Mouse (Mus musculus) megakaryocyte, embryonic 14.5 days (primary cell): ENCODE results near the gene Prss48. TPM values are rescaled to one million over a fixed set of nuclear protein-coding genes. Genes with fewer than 3 reads are reported as not detected.
A peak's percentile ranks its signal among the peaks of the same experiment; 100 is the strongest.

Experiments
- H3K27me3 ChIP-seq: replicated peaks from 2 replicates; pipeline ENCODE3; 2012; ENCODE audit warnings: inconsistent platforms
- H3K36me3 ChIP-seq: replicated peaks from 2 replicates; pipeline ENCODE3; 2012; ENCODE audit warnings: low read length, inconsistent platforms, mixed read lengths
- H3K4me1 ChIP-seq: 2 replicates; pipeline ENCODE4 v1.6.1; 2012; ENCODE audit warnings: inconsistent platforms
- H3K4me3 ChIP-seq: replicated peaks from 2 replicates; pipeline ENCODE3; 2012; ENCODE audit warnings: moderate library complexity, mild to moderate bottlenecking, inconsistent platforms
- H3K9me3 ChIP-seq: 2 replicates; pipeline ENCODE4 v1.6.1; 2012; ENCODE audit warnings: inconsistent platforms
- FLI1 ChIP-seq: IDR thresholded peaks from 2 replicates; pipeline ENCODE4 v1.6.1; 2012; ENCODE audit warnings: low read length, inconsistent platforms, mixed read lengths
- GATA1 ChIP-seq: IDR thresholded peaks from 3 replicates; pipeline ENCODE4 v1.6.1; 2012; ENCODE audit warnings: mixed read lengths, low read length, inconsistent platforms, borderline replicate concordance
- polyA plus RNA-seq: library from polyadenylated mRNA; stranded (reverse); fragments of >175 nt; gene quantifications from 2 replicates; pipeline ENCODE4 v1.2.3, GENCODE M21; 2012; ENCODE audit warnings: low replicate concordance; ENCODE audit not compliant: insufficient read depth

Gene Prss48
- polyA plus RNA-seq, 1 experiment, result not detected

DNA sequence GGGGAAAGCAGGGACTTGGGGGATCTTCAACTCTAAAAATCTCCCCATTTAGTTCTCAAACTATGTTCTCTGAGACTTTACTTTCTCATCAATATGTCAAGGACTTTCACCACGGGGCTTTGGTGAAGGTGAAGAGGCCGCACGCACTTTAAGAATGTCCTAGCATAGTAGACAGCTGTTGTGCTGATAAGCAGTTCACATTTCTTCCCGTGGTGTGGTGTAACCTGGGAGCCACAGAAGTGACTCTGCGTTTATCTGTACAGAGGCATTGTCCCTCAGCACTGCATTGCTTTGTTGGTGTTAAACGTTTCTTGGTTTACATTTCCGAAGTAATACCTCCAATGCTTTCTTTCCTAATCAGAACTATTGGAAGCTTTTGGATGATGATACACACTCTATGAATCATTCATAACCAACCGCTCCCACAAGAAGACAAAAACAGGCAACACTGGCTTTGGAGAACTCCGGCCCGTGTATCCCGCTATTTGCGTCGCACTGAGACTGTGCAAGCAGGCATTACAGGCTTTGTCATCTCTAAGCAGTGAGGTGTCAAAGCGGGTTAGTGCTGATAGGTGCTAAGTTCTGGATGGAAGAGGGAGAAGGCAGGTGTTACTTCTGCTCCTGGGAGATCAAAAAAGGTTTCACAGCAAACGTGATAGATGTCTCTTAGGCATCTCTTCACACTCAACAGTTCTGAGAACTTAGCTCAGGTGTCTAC lies 26.5 kb upstream of the Prss48 start:
- Histone ChIP-seq H3K36me3 (no peaks in the 10 kb centered on the region), H3K4me3 (no peak overlapping the region)
- no peak for TF ChIP-seq FLI1
- TF ChIP-seq GATA1, result no peak

DNA sequence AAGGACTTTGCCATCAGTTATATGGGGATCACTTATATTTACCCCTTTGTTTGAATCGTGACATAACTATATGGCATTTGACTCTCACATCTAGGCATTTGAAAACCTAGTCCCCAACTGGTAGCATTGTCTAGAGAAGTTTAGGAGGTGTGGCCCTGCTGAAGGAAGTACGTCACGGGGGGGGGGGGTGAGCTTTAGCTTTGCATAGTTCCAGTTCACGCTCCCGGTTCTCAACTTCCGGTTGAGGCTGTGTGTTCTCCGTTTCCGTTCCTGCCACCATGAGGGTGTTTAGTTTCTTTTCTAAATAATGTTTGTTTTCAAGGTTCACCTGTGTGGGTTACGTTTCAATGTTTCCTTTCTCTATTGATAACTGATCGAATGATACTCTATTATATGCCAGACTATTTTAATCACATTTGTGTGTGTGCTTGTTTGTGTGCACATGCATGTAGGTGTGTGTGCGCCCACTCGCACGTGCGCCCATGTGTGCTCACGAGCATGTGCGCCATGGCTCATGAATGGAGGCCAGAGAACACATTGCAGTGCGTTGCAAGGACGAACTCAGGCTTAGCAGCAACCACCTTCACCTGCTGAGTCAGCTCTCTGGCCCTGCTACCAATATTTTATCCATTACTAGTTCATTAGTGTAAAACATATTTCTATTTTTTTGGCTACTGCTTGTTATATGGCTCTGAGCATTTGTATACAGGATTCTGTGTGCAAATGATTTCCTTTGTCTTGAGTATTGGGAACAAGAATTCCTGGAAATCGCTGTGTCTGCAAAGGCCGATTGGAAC lies 23.2 kb upstream of the Prss48 start:
- no peaks in the 10 kb centered on the region for H3K27me3 ChIP-seq
- no peak overlapping the region for H3K4me3 ChIP-seq
- peaks cover 5% of the 10 kb centered on the region; the same call in 1 of the 2 replicates for H3K9me3 ChIP-seq
- H3K36me3 ChIP-seq, result no peaks in the 10 kb centered on the region
- TF ChIP-seq GATA1 (no peak), FLI1 (no peak)
- peaks cover 9% of the 10 kb centered on the region for H3K4me1 ChIP-seq

More for the DNA sequence above, 26.5 kb upstream of the Prss48 start:
- Histone ChIP-seq H3K27me3 (peaks cover 2% of the 10 kb centered on the region), H3K9me3 (peaks cover 5% of the 10 kb centered on the region; the same call in 1 of the 2 replicates), H3K4me1 (no peaks in the 10 kb centered on the region)

DNA sequence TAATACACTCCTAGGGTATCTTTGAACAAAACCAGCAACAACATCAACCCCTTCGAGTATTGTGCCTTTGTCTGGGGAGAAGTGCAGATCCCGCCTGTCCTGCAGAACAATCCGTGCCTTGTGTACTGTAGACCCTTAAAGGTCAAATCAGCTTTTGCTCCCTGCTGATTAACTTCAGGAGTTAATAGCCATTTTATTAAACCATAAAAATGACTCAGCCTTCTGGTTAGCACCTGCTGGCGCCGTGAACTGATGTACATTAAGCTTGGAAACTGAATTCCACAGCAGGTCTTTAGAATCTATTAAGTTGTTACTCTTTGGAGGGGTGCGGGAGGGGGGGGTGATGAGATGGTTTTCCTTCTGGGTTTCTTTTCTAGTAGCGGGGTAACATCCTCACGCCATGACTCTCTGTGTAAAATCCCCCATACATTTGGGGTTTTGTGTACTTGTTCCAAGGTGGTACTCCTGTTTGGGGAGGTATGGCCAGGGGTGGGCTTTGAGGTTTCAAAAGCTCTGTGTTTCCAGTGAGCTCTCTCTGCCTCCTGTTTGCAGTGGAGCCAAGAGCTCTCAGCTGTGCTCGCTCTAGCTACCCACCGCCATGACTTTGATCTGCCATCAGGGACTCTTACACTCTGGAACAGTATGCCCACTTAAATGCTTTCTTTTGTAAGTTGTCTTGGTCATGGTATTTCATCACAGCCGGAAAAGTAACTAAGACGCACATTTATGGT lies 21.9 kb upstream of the Prss48 start:
- TF ChIP-seq FLI1 (no peak), GATA1 (no peak)
- no peaks in the 10 kb centered on the region for H3K36me3 ChIP-seq
- peaks cover 12% of the 10 kb centered on the region for H3K4me1 ChIP-seq
- peaks cover 5% of the 10 kb centered on the region; the same call in 1 of the 2 replicates for H3K9me3 ChIP-seq
- no peaks in the 10 kb centered on the region for H3K27me3 ChIP-seq
- no peak overlapping the region for H3K4me3 ChIP-seq

DNA sequence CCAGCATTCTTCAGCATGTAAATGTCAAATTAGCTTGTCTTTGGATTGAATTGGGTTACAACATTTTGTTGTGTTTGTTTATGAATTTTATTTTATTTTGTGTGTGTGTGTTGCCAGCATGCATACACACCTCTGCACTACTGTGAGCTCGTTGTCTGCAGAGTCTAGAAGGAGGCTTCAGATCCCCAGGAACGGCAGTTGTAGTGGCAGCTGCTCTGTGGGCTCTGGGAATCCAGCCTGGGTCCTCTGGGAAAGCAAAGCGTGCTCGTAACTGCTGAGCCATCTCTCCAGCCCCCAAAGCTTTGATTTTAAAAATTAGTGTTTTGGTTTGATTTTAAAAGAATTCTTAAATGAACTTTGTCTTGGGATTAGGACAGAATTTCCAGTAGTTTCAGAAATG lies 19.4 kb upstream of the Prss48 start:
- Histone ChIP-seq H3K36me3 (no peaks in the 10 kb centered on the region), H3K9me3 (peaks cover 5% of the 10 kb centered on the region; the same call in 1 of the 2 replicates), H3K4me1 (peaks cover 12% of the 10 kb centered on the region), H3K4me3 (no peak overlapping the region), H3K27me3 (no peaks in the 10 kb centered on the region)
- TF ChIP-seq GATA1, result no peak
- no peak for TF ChIP-seq FLI1

DNA sequence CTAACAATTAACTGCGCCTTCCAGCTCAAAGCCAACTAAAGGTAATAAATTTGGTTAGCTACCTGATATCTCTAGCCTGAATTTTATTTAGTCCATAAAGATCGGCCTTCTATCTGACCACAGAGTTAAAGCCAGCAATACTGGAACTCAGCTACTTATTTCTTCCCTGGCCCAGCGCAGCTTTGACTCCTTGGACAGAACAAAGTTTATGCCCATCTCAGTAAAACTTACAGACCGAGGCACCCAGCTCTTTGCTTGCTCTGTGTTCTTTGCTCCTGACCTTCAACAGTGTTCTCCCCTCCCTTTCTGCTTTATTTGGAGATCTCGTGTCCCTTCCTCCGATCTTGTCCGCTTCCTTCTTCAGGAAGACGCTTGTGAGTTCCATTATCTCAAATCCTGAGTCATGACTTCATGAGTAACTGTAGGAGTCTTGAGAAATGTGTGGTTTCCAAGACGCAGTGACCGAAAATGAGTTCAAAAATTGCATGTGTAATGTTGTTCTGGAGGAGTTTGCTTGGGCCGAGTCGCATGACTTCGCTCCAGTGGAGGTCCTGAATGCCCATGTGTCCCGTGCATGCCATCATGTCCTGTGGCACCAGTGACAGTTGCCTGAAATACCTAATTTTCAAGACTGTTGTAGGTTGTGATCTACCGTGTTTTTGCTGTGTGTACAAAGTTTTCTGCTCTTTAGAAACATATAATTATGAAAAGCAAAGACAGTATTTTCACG lies 18.8 kb upstream of the Prss48 start:
- TF ChIP-seq GATA1, result no peak
- TF ChIP-seq FLI1, result no peak
- no peaks in the 10 kb centered on the region for H3K27me3 ChIP-seq
- peak overlapping the region; percentile 11 for H3K4me3 ChIP-seq

DNA sequence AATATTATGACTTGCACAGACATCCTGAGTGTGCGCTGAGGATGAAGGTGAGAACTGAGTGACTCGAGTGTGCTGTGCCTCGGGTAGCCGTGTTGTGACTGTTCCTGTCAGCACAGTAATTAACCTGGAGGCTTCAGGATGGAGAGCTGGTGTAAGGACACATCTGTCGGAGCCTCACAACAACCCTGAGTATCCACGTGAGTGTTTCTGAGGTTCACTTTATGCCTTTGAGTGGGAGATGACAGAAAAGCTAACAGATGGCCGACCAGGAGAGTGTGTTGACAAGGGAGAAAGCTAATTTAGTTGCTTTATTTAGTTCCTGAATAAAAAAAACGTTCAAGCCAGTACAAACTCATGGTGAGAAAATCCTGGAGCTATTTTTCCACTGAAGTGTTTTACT lies 15.2 kb upstream of the Prss48 start:
- H3K4me3 ChIP-seq, result no peak overlapping the region
- no peaks in the 10 kb centered on the region for H3K9me3 ChIP-seq
- no peaks in the 10 kb centered on the region for H3K36me3 ChIP-seq
- no peak for TF ChIP-seq FLI1
- no peak for TF ChIP-seq GATA1
- peaks cover 6% of the 10 kb centered on the region for H3K27me3 ChIP-seq
- H3K4me1 ChIP-seq, result peaks cover 12% of the 10 kb centered on the region

More for the DNA sequence above, 18.8 kb upstream of the Prss48 start:
- H3K9me3 ChIP-seq, result peaks cover 5% of the 10 kb centered on the region; the same call in 1 of the 2 replicates
- no peaks in the 10 kb centered on the region for H3K36me3 ChIP-seq
- H3K4me1 ChIP-seq, result peaks cover 12% of the 10 kb centered on the region

DNA sequence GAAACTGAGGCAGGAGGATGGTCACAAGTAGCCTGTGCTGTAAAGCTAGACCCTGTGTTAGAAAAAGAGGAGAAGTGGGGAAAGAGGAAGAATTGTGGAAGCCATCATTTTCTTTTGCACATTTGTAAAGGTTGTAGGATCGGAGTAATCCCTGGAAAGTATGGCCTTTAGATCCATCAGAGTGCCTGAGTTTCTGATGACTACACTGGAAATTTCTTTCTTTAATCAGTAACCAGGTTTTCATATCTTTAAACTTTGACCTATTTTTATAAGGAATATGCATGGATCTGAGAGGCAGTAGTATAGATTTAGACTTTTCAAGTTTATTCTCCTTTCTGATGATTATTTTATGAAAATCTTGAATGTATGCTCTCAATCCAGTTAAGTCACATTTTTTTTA lies 14.7 kb upstream of the Prss48 start:
- H3K4me3 ChIP-seq, result no peak overlapping the region
- H3K4me1 ChIP-seq, result peaks cover 12% of the 10 kb centered on the region
- no peaks in the 10 kb centered on the region for H3K36me3 ChIP-seq
- TF ChIP-seq FLI1, result no peak
- no peak for TF ChIP-seq GATA1
- H3K9me3 ChIP-seq, result no peaks in the 10 kb centered on the region
- H3K27me3 ChIP-seq, result peaks cover 6% of the 10 kb centered on the region

DNA sequence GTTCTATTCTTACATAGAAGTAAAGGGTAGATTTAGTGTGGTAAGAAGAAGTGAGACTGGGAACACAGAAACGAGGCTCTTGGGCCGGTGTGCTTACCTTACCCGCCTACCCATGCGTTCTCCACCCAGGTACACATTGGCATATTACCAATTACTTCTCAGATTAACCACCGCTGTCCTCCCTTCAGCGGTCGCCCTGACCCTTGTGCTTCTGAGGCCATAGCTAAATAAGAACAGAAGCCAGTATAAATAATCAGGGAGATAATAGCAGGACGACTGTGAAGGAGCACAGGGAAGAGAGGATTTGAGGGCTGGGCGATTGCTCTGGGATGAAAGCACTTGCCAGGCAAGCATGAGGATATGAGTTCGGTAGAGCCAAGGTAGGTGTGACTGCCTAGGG lies 11.5 kb upstream of the Prss48 start:
- H3K9me3 ChIP-seq, result peaks cover 6% of the 10 kb centered on the region
- H3K36me3 ChIP-seq, result no peaks in the 10 kb centered on the region
- no peak overlapping the region for H3K4me3 ChIP-seq
- H3K27me3 ChIP-seq, result peaks cover 6% of the 10 kb centered on the region
- no peak for TF ChIP-seq GATA1
- no peak for TF ChIP-seq FLI1
- no peaks in the 10 kb centered on the region for H3K4me1 ChIP-seq

DNA sequence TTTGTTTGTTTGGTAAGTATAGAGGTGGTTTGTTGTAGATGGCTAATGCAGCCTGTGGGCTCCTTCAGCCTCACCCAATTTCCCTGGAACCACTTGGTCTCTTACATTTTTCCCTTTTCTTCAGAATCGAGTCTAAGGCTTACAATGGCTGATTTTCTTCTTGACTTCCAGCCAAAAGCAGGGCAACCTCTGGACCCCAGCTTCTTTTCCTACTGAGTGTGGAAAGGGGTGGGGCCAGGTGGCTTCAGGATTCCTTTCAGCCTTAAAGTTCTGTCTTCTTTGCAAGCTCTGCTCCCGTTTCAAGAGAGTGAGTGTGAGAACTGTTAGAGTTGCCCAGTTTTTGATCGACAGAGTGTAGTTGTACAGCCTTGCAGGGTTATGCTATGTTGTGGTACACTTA lies 9.5 kb upstream of the Prss48 start:
- H3K4me1 ChIP-seq, result no peaks in the 10 kb centered on the region
- H3K36me3 ChIP-seq, result no peaks in the 10 kb centered on the region
- H3K9me3 ChIP-seq, result peaks cover 14% of the 10 kb centered on the region
- peaks cover 8% of the 10 kb centered on the region for H3K27me3 ChIP-seq
- no peak for TF ChIP-seq FLI1
- no peak for TF ChIP-seq GATA1
- H3K4me3 ChIP-seq, result no peak overlapping the region
